Mouse (Mus musculus) kidney, postnatal 36 days (tissue): ENCODE results near the gene Popdc3.
A peak's percentile ranks its signal among the peaks of the same experiment; 100 is the strongest.
"Not testable (repeated sequence)": the region's sequence is repeated elsewhere in the genome, so short reads cannot be mapped to it uniquely, and the experiment has no call there.

Experiments
- DNase-seq, 2 experiments: peaks; one replicate each; pipeline ENCODE4 v3.0.0; 2021 to 2022; ENCODE audit warnings: mixed read lengths in 2 of 2

The Popdc3 gene

DNA sequence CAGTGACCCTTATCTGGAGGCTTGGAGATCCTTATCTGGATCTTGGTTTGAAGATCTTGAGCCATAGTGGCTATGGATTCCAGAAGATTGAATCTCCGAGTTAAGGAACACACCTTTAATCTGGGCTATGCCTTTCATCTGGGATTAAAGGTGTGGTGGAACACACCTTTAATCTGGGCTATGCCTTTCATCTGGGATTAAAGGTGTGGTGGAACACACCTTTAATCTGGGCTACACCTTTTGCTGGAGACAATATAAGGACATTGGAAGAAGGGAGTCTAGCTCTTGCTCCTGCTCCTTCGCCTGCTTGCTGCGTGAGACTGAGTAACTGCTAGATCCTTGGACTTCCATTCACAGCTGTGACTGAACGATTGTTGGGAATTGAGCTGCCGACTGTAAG lies at the start of gene Popdc3:
Popdc3 (plus strand) TSS at position 301 of the 400 bp plus-strand sequence.
- not testable (repeated sequence) for DNase-seq

DNA sequence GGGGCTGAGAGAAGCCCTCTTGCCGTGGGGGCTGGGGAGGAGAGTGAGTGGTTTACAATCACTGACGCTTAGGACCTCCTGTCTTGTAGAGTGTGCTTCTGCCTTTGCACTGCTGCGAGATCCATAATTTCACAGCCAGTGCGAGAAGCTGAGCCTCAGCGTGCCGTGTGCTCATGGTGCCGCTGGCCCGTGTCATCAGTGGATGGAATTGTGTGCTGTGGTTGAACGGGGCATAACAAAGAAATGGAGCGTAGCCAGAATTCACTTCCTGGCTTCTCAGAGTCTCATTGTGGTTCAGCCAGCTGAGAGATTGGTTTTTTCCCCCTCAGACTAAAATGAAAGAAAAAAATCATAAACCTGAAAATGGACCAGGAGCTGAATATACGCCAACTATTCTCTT lies 48.8 kb upstream of the Popdc3 start:
- DNase-seq: peak; percentile 39 to 41

DNA sequence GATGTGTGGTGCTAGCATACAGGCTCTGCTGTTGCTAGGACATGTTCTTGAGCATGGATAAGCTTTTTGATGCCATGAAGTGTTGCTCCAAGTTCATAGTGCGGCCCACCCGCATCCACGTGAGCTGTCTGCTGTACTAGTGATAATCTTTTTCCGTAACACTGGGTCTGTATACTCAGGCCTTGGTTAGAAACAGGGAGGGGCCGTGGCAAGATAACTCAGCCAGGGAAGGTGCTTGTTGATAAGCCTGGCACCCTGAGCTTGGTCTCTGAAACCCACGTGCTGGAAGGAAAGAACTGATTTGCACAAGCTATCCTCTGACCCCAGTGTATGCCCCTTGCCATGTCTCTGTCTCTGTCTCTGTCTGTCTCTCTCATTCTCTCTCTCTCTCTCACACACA lies 47.9 kb upstream of the Popdc3 start:
- no peak for DNase-seq

DNA sequence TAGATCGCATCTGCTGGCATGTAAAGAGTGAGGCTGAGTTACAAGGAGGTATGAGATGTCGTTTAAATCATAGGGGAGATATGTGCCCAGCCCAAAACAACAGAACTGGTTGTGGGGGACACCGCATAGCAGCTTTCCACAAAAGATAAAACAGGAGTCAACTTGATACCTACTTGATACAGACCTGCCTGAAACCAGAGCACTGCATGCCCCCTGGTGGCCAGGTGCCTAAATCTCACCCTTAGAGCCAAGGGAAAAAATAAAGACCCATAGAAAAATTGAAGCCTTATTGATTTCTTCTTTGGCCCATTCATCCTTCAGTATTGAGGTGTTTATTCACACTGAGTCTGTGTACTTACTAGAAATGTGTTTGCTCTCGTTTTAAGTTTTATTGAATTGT lies 45.5 kb upstream of the Popdc3 start:
- DNase-seq: peak; percentile 45 to 84

DNA sequence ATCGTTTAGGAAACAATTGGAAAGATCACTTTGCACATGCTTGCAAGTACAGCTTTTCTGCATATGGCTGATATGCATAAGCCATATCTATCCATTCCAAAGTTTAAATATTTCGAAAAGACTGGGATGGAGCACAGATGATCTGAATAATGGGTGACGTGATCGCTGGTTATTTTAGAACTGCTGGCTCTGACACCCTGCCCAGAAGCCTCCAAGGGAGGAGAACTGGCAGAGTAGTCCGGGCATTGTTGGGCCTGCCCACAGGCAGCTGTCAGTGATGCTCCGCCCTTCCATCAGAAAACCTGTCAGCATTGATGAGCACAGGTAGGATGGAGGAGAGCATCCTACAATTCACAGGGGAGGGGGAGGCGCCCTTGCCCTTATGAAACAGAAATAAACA lies 41.1 kb upstream of the Popdc3 start:
- no peak for DNase-seq

DNA sequence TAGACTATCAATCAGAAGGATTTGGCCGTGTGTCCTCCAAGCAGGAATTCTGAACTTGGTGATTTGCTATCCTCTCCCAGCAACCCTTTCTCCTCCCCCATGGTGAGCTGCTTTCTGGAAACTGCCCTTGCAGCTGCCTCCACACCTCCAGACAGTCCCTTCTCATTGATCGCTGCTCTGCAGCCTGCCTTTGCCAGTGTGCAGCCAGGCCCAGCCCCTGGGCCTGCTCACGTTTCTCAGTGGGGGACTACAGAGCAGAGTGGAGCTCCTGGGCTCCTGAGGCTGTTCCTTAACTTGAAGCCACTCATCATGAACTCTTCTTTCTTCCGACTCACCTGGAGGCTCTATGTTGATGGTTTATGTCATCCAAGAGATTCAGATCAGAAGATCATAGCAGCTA lies 38.0 kb upstream of the Popdc3 start:
- no peak for DNase-seq

DNA sequence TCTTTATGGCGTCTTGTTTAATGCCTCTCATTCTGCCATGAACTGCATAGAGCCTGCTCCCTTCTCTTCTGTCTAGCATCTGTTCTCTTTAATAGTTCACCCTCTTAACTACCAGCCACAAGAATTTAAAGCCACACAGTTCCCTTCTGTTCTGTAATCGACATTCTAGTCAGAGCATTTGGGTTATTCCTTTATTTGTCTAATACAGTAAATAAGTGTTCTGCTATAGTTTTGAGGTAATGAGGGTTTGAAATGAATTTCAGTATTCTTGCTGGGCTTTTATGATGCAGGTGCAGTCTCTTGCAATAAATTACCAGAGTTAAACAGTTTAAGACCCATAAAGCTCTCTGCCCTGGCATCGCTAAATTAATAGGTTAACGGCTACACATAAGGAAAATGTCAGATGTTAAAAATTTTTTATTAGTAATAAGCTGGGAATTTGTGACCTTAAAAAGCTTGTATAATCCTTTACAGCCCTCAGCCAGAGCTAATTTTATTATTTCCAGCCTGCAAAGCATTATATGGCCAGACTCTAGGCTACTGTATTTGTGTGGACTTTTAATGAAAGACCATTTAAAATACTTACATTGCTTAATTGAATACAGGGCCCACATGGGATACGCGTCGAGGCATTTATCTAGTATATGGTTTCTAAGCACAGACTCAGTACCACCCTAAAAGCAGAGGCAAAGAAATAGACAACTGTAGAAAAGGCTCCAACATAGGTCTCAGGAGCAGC lies 37.3 kb upstream of the Popdc3 start:
- no peak for DNase-seq

DNA sequence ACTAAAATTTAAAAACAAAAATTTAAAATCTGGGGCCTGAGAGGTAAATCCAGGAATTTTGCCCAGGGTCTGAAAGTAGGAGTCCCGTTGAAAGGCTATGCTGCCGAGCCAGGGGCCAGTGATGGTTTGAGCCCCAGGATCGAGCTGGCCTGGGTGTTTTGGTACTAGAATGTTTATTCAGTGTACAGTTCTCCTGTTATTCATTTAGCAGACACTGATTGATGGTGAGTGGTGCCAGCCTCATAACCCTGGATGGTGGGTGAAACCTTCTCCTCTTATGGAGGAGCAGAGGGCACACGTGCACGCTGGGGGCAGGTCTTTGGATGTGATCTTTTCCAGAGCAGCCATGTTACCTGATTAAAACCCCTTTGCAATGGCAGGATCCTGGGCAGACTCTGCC lies 35.5 kb upstream of the Popdc3 start:
- no peak for DNase-seq

DNA sequence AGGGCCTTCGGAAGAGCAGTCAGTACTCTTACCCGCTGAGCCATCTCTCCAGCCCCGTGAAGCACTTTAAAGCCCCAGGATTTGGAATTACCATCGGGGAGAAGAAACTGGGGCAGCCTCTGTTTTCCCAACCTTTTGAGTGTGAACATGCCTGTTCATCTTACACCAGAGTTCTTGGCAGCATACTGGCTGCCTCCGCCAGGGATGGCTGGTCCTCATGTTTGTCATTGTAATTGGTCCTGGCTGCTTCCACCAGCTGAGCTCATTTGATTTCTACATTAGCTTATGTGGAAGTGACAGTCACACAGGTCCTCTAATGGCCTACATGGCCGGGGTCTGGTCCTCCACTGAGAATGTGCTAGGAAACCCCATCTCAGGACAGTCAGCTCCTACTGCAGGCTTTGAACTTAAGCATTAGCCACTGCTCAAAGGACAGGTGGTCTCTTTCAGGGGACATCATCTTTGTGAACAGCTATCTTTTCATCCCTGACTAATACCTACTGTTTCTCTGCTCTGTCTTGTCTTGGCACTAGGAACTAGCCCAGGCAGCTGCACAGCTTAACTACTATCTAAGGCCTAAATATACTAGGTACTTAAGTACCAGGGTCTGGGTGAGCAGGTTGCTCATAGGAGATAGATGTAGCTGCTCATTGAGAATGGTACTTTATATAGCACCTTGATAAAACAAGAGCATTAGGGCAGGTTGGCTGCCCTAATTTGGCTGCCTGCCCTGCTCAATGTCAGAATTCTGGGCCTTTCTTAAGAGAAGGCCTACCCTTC lies 33.7 kb upstream of the Popdc3 start:
- no peak for DNase-seq

DNA sequence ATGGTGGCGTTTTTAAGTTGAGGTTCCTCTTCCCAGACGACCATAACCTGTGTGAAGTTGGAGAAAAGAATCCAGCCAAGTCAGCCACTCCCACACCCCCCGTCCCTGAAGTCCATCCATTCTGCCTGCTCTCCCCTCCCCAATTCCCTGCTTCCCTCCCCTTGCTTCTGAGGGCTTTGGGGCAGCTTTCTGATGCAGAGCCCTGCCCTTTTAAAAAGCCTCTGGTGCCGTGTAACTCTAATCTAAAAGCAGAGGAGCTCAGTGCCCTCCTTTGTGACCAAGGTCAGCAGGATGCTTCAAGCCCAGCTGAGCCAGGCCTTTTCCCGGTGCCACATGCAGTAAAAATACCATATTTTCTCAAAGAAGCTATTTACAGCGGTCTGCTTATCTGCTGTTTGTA lies 31.1 kb upstream of the Popdc3 start:
- no peak for DNase-seq

DNA sequence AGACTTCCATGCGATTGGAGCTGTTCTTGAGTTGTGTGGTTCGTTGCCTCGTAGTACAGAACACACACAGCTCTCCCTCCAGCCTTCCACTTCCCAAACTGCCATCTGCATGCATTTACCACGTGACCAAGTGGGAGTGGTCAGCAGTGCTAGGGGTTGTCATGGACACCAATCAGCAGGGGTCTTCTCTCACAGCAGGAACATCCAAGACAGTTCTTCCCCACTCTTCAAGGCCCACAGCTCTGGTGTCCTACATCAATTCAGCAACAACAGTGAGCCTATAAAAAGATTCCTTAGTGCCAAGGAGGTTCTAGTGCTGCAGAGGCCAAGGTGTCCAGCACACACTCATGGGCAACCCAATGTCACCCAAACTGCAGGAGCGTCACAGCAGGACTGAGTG lies 26.8 kb upstream of the Popdc3 start:
- no peak for DNase-seq

DNA sequence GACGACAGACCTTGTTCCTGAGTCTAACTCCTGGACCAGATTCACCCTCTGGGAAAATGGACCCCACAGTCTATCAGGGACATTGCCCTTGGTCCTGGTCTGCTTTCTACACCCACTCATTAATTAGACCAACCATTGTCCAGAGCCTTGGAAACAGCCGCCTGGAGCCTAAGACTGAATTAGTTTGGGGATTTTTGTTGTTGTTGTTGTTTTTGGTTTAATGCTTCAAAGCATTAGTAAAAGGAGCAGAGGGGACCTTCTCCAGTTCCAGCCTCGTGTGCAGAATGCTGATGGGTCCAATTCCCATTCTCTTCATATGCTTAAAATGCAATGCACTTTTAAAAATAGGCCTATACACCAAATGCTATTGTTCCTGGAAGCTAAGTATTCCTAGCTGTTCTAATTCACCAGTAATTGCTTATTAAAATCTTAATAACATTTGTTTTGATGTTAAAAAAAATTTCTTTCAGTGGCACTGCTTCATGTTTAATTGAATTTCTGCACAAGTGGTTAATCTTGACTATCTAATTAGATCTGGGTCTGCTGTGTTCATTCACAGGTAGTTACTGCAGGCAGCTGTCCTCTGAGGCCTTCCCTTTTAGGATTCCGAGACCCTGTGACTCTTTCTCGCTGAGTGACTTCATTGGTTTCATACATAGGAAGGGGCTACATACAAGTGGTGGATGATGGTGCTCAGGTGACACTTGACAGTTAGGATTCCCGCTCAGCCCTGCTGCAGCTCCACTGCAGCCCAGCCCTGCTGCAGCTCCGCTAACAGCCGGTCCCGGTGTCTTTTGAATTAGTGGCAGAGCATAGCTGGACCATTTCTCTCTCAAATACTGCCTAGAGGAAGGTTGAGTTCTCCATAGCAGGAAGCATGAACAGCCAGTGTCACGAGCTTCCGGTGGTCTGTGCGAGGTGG lies 25.9 kb upstream of the Popdc3 start:
- no peak for DNase-seq

DNA sequence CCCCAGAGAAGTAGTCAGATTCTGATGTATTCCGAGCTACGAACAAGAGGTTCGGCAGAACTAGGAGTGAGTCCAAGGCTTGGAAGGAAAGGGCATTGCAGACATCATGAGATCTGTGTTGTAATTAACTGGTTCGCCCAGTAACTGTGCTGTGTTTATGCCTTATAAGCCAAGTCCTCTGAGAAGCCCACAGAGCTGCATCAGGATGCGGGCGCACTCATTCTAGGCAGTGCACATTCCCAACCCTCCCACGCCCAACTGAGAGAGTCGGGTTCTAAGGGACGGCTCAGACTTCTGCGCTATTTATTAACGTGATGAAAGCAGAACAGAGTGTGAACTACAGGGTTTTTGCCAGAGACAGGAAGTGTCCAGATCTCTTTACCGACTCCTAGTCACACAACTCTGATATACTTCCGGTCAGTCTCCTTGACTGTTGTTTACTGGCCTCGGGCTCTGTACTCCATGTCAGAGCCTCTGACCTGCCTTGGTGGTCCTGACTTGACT lies 23.3 kb upstream of the Popdc3 start:
- no peak for DNase-seq

DNA sequence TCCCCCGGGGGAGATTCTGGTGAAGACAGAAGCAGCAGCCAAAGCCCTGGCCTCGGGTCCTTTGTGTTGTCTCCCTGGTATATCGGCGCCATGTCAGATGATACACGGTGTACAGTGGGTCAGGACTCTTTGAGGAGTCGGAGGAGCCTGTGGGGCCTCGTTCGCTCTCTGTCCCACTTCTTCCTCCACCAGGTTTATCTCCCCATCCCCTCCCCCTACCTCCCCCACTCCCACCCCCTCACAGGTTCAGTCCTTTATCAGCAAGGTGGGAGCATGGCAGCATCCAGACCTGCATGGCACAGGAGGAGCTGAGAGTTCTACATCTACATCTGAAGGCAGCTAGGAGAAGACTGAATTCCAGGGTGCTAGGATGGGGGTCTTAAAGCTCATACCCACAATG lies 12.0 kb upstream of the Popdc3 start:
- DNase-seq: no peak

DNA sequence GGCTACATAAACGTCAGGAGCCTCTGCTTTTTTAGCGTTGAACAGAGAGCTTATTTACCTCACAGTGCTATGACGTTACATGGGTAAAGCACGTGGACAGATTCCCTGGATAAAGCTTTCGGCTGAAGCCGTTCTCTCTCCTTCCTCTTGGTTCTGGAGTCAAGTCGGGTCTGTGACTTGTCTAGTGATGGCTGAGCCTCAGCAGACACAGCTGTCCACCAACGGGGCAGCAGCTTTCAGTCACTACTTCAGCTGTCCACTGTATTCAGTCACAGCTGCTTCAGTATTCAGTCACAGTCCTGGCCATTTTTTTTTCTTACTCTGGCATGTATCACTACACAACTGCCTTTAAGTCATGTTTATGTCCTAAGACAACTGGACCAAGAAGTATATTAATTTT lies 4.0 kb upstream of the Popdc3 start:
- no peak for DNase-seq

DNA sequence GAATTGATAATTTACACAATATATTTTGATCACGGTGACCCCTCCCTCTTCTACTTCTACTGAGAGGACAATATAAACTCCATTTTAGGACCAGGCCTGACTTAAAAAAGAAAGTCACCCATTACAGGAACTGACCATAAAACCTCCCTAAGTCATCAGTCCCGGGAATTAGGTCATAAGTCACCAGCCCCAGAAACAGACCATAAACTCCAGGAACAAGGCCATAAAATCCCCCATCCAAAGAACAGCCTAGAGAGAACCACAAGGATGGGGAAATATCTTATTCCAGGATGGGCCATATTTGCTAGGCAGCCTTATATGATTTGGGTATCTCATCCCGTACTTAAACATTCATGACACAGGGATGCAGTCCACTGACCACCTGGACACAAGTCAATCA lies 3.6 kb upstream of the Popdc3 start:
- no peak for DNase-seq

DNA sequence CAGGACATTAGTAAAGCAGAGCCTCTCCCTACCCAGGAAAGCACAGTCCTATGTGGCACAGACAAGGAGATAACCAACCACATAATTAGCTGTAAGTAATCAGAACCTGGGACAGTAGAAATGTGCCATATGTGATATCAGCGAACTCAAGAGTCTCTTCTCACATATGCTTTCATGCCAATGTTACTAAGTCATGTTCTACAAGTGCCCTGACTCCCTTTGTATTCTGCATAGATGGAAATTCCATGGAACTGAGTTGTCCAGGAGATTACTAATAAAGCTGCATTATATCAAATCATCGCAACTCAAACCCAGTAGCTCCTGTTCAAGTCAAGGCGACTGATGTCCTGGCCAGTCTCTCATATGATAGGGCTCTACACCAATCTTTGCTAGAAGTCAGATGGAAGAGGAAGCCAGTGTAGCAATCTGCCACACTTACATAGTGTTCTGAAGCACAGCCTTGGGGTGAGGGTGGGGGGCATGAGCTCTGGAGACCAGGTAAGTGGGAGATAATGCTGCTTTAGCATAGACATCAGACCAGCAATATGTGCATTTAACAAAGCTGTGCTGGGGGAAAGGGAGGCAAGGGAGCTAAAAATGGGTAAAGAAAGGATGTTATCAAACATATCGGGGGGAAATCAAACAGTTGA lies 2.9 kb downstream of the Popdc3 start:
- no peak for DNase-seq

DNA sequence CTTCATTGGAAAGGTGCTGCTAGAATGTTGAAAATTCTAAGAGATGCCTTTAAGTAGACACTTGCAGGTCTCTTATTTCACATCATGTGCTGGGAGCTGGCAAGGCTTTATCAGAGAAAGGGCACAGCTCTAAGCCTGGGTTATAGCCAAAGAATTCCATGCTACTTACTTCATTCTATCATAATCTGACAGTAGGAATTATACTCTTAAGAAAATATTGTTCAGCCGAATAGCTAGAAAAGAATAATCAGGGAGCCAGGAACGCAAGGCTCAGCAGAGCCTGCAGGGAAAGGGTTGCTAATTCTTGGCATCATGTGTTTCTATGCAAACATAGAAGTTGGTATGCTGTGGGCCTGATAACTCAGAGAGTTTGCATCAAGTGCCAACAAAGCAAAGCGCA lies 3.4 kb downstream of the Popdc3 start:
- no peak for DNase-seq

DNA sequence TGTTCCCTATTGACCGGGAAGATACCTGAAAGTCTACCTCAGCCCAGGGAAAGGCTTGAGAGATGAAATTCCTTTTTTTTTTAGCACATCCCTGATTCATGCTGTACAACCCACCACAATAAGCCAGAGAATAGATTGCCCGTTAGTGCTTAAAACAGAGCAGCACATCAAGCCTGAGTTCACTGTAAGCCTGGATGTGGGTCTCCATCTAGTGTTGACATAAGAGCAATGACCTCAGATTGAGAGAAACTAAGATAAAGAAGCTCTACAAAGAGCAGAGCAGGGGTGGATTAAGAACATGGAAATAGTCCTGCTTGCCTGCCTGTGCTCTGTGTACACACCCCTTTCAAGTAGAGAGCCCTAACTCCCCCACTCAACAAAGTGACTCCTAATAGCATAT lies 7.6 kb downstream of the Popdc3 start:
- DNase-seq: no peak

DNA sequence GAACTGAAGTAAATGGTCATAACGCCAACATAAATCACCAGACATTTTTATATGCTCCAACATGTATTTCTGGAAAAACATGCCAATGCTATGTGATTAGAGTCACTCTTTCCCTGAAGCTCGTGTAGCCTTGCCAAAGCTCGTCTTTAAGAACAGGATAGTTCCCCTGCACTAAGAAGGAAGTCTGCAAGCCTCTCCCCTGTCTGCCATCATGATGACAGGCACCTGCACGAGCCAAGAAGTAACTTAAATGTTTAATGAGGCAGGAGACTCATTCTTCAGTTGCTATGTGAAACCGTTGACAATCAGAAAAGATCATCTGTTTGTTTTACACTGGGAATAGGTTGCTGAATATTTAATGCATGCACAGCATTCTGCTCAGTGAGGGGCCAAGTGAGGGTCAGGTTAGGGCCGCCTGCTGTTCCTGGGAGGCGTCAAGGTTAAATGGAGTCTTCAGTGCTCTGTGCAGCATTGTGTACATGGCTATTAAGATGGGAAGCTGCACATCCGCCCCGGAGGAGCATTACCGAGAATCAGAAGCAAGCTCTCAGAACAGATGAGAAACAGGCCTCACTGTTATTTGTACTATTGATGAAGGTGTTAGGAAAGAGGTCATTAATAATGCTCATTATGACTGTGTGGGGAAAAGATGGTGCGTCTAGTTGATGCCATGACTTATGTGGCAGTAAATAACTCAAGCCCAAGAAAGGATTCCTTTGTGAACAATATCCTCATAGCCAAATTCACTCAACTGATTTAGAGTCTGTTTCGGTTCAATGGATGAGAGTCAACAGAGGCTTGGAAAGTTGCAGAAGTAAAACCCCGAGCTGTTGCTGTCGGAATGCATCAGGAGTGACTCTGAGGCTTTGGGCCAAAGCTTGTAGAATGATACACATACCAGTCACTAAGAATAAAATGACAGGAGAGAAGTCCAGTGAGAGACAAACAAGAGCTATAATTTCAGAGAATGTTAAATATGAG lies 15.7 kb downstream of the Popdc3 start:
- no peak for DNase-seq

DNA sequence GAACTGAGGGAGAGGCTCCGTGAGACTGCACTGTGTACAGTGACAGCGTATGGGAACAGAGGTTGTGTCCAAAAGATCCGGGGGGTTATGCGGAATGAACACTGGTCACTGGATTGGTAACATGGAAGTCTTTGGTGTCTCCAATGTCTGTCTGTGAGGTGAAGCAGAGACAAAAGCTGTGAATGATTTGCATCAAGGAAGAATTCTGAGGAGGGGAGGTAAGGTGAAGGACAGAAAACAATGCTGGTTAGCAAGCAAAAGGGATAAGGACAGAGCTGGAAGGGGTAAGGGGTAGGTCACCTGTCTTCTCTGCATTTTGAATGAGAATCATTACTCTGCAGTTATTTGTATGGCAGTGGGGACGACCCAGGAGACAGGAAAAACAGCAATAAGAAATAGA lies 16.6 kb downstream of the Popdc3 start:
- no peak for DNase-seq
